Mouse (Mus musculus): ENCODE data around the gene Zbtb20. TPM values are rescaled to one million over a fixed set of nuclear protein-coding genes. Genes with fewer than 3 reads are reported as not detected.

Gene Zbtb20
- total RNA-seq, 2 experiments from 2014 or later = 78.8 to 85.4 TPM

DNA sequence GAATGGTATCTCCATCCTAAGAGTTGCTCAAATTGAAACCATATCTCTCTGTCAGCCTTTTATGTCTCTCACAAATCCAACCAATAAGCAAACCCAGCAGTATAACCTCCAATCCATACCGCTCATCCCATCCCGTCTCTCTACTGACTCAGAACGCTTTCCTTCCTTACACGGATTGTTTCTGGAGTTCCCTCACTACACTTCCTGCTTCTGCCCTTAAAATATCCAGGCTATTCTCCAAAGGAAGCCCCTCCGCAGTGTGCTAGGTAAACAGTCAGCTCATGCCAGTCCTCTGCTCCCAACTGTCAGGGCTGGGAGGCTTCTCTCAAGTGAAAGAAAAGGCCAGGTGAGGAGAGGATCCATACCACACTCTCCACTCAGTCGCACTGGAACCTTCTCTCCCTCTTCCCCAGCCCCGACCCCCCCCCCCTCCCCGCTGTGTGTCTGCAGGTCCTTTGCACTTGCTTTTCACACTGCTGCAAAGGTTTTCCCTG lies 563.2 kb downstream of the Zbtb20 start:
- DNase-seq (ENCODE audit: low spot score in 2 of 2) = no peak

DNA sequence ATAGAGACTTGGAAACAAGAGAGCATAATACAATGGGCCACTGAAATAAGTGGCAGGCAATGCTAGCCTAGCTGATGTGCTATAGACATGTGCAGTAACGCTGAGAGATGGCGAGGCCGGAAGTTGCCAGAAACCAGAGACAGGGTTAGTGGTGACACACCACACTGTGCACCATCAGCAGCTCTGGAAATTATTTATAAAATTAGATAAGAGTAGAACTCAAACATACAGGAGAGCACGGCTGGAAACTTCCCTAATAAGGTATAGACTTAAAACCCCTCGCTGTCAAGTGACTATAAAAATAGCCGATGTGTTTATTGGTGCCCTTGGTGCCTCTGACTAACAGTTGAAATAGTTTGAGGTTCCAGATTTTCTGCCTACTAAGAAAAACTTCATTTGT lies 565.7 kb downstream of the Zbtb20 start:
- DNase-seq (ENCODE audit: low spot score in 2 of 2) = no peak

- no peak for DNase-seq (ENCODE audit: low spot score in 2 of 2)
Observed at GRCm38 (mm10) chr16:43443034-43443433, 567.4 kb downstream of the Zbtb20 start.

DNA sequence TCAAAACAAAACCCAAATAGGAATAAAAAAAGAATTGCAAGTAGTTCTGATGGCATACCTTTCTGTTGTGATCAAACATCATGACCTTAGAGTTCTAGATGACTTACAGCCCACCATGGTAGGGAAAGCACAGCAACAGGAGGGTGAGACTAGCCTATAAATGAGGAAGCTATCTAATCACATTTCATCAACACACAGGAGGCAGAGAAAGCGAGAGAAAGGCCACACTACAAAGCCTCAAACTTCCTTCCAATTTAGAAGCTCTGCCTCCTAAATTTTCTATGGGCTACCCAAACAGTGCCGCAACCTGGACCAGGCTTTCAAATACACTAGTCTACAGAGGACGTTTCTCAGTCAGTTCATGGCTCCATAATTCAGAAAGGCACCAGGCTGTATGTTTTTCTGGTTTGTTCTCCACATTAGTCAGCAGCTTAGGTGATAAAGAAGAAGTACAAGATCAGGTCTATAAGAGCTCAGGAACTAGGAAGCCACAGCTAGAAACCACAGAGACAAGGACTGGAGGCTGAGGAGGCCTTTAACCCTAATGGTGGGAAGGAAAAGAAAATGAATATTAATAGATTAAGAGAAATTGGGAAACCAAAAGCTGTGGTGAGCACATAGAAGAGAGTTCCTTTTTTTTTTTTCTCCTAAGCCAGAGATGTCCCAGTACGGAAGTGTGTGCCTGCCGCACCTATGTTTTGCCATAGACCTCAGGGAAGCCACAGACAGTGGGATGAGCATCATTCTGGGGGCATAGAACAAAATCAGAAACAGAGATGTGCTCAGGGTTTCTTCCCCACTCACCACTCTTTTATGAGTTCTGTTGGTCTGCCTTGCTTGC lies 572.7 kb downstream of the Zbtb20 start:
- no peak for DNase-seq (ENCODE audit: low spot score in 2 of 2)

- no peak for DNase-seq (ENCODE audit: low spot score in 2 of 2)
Observed at GRCm38 (mm10) chr16:43454370-43454934, 578.8 kb downstream of the Zbtb20 start.

DNA sequence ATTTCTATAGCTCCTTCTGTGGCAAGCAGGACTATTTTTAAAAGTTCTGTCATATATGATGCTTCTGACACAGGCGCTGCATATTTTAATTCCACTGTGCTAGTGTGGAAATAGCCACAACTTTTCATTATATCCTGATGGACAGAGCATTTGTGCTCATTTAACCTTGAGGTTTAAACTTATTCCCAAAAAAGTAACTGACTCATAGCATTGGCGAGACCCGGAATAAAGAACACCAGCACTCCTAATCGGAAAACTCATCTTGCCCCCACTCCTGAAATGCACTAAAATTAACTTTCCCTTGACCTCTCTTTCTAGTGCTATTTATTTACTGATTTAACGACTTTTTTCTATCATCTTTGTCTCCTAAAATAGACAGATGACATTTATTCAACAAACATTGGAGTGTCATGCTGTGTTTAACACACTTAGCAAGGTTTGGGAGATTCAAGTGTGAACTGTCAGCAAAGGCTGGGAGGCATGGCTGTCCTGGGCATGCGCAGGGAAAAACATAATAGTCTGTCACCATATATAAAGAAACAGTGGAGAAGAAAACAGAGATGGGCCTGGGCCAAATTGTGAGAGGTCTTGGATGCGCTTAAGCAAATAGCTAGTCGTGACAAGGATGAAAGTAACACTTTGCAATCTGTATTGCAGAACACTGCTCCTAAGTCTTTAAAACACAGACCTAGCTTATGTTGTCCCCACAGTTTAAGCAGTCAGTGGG lies 580.9 kb downstream of the Zbtb20 start:
- no peak for DNase-seq (ENCODE audit: low spot score in 2 of 2)

DNA sequence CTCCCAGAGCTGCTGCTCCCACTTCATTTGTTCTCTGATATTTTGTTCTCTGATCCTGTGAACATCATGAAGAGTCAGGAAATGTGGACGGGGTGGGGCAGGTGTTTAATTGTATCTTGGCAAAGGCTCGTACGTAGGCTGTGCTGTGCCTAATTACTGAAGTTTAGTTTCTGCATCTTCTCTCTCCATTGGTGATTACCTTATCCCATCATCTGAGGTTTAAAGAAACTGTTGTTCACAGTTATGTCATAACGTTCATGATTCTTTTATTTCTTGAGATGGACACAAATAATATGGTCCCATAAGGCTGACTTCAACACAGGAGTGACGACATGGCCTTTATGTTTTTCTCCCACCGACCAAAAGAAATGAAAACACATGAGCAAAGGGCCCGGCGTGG lies 582.1 kb downstream of the Zbtb20 start:
- DNase-seq (ENCODE audit: low spot score in 2 of 2) = no peak

DNA sequence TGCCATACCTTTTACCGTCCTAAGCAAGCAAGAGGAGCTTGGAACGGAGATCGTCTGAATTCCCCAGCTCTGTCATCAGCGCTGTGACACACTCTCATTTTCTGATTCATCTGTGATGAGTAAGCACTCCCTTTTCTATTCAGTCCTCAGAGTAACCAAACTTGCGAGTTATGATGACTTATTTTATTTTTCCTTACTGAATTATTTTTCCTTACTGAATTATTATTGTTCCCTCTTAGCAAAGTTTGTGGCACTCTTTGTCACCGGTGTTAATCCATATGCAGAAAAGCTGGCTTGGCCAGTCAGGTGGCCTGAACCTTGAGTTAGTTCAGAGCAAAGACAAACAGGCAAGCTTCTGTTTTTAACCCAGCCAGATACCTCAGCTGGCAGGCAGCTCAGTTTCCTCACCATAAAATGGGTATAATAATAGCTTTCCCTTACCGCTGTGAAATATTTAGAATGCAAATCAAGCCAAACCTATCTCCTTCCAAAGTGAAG lies 583.1 kb downstream of the Zbtb20 start:
- DNase-seq (ENCODE audit: low spot score in 2 of 2) = no peak

GRCm38 (mm10) chr16:43461745-43462378 lies 586.2 kb downstream of the Zbtb20 start:
- DNase-seq (ENCODE audit: low spot score in 2 of 2) = no peak

DNA sequence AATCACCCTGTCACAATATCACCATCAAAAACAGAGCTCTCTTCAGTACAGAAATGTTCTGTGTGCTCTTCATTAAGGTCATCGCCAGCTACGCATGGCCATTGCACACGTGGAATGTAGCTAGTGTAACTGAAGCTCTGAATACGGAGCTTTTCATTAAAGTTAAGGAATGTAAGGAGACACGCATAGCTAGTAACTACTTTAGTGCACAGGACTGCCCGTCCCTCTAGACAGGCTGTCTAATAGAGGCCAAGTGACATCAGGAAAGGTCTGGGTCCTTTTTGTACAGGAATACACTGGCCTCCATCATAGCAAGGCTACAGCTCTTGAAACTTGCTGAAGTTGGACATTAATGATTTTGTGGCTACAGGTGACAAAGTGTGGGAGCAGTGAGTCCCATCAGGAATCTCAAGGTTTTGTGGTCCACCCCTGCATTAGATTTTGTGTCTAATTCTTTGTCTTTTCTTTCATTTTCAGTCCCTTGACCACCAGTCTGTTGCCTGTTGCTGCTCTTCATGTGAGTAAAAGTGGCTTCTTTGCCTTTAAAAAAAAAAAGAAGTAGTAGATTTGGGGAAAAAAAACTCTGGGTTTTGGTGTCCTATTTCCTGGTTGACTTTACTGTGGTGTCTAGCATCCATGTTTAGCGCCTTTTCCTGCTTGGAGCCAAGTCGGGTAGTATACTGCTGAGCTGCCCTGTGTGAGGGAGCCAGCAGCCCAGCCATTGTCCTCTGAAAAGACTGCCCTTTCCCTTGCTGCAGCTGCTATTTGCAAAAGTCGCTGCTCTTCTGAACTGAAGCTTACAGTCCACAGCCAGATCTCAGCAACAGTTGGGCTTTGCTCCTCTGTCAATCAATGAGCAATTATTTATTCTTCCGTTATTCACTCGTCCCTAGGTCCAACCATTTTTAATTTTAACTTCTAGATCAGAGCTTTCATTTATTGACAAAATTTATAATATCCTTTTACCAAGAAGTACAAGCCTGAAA lies 587.1 kb downstream of the Zbtb20 start:
- DNase-seq (ENCODE audit: low spot score in 2 of 2) = no peak

- DNase-seq (ENCODE audit: low spot score in 2 of 2) = no peak
Observed at GRCm38 (mm10) chr16:43463684-43464475, 588.2 kb downstream of the Zbtb20 start.

DNA sequence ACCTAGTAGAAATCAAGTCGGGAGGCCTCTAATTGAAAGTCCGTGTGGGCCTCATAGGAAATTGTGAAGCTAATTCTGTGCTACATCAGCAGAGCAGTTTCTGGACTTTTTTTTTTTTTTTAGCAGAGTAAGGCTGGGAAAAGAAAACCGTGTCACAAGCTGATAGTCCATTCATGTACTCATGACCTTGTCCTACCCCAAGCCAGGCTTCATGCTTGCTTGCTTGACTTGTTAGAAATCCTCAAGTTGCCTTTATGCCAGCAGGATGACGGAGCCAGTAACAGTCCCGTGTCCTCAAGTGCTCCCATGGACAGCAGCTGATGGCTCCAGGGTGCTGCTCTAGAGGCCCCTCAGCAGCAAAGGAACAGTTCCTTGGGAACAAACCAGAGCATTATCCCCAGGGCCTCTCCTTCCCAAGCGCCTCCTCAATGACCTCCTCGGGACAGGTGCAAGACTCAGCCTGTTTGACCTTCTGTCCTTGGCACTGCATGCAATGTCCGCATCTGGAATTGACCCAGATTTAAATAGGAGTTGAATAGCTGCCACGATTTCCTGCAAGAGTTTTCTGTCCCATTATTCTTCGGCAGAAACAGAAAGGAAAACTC lies 588.9 kb downstream of the Zbtb20 start:
- peak in 1 of 2 experiments; percentile 27 for DNase-seq (ENCODE audit: low spot score in 2 of 2)

DNA sequence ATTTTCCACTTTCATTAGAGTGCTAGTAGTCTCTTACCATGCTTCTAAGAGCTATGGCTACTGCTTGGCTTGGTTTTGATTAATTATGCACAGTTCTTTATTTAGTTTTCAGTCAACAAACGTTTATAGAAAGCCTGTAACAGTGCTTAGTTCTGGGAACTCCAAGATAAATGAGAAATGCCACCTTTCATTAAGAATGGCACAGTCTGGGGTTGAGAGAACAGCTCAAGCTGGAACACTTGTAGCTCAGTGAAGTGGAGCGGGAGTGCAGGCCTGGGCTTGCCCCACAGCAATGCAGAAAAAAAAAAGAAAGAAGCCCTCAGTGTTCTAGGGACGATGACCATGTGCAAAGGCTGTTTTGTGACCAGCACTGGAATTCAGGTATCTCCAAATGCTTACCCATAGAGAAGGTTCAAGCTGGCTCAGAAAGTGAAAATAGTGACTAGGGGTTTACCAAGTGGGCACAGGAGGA lies 589.7 kb downstream of the Zbtb20 start:
- no peak for DNase-seq (ENCODE audit: low spot score in 2 of 2)

- no peak for DNase-seq (ENCODE audit: low spot score in 2 of 2)
Observed at GRCm38 (mm10) chr16:43465921-43466748, 590.5 kb downstream of the Zbtb20 start.

GRCm38 (mm10) chr16:43466749-43467065 lies 591.0 kb downstream of the Zbtb20 start:
- no peak for DNase-seq (ENCODE audit: low spot score in 2 of 2)

DNA sequence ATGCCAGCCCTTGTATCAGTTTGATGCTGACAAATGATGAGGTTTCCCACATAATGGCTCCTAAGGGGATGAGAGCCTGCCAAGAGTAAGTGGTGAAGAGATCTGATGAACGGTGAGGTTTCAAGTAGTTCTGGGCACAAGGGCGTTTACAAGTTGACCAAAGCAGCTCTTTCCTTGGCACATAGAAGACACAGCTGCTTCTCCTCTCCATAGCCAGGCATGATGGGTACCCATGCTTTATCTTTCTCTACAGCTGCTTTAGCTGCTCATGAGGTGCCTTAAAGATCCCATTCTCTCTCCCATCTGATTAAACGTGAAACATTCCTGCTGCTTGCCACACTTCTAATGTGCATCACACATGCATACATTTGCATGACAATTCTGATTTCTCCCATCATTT lies 595.4 kb downstream of the Zbtb20 start:
- DNase-seq (ENCODE audit: low spot score in 2 of 2) = no peak

DNA sequence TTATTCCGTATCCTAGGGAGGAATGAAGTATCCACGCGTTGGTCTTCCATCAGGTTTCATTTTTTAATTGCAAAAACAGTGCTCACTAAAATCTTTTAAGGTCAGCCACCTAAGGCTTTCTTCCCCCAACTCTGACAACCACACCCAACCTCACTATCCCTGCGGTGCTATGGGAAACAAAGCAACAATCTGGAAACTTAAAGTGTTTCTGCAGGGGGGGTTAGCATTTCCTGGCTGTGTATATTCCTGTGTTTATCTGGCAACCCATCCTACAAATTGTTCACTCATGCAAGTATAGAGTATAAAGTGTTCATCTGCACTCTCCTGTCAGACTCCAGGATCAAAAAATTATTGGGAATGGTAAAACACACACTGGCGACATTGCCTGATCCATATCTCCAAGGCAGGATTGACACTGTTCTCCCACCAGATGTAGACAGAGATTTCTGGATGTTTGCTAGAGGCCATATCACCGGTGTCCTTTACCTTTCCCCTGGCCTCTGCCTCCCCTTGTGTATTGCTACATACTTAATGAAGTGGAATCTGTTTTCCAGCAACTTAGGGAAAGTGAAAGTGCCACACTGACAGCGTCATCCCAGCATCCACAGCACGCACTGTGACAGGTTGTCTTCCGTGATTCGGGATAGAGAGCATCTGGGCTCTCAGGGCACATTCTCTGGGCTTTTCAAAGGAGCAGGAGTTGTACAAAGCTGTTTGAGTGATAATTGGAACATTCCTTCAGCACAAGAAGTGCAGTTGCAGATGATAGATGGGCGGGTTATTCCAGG lies 599.5 kb downstream of the Zbtb20 start:
- no peak for DNase-seq (ENCODE audit: low spot score in 2 of 2)

All from adrenal gland, postnatal 4 days (tissue).